Mouse (Mus musculus) CH12.LX (cell line): ENCODE data around the gene Fndc5. TPM values are rescaled to one million over a fixed set of nuclear protein-coding genes. Genes with fewer than 3 reads are reported as not detected.

Experiments used
- DNase-seq: peaks from one replicate; pipeline ENCODE4 v3.0.0-alpha.2; 2013; ENCODE audit errors: extremely low read depth
- H3K27ac ChIP-seq: 2 replicates; pipeline ENCODE4 v1.5.1; 2012; ENCODE audit warnings: low read depth, mild to moderate bottlenecking, control low read depth, moderate library complexity; ENCODE audit not compliant: insufficient read depth
- H3K27me3 ChIP-seq: replicated peaks from 2 replicates; pipeline ENCODE3; 2012; ENCODE audit warnings: inconsistent platforms
- H3K36me3 ChIP-seq, 2 experiments: replicated peaks in 1 of 2; 2 replicates each; pipeline versions ENCODE3 to v1.6.1; 2012; ENCODE audit warnings: inconsistent platforms in 1 of 2, low read length in 1 of 2, mild to moderate bottlenecking in 1 of 2, mixed read lengths in 1 of 2, moderate library complexity in 1 of 2; ENCODE audit not compliant: control insufficient read depth in 1 of 2, insufficient read depth in 1 of 2
- H3K4me1 ChIP-seq, 2 experiments: 2 replicates each; pipeline ENCODE4 v1.6.1; 2012; ENCODE audit warnings: inconsistent platforms in 1 of 2, moderate library complexity in 1 of 2; ENCODE audit not compliant: insufficient read depth in 2 of 2, control insufficient read depth in 1 of 2
- H3K4me2 ChIP-seq: 2 replicates; pipeline ENCODE4 v1.6.1; 2012; ENCODE audit warnings: low read depth, mild to moderate bottlenecking, control low read depth; ENCODE audit not compliant: poor library complexity, insufficient read depth, severe bottlenecking
- H3K4me3 ChIP-seq, 3 experiments: fragments of 150-350 bp in 1 of 3; sonication (generic) in 1 of 3; replicated peaks in 1 of 3; 2 replicates each; pipeline versions ENCODE3 to v1.5.1; 2011 to 2012; ENCODE audit warnings: low read depth in 2 of 3, low read length in 2 of 3, mild to moderate bottlenecking in 2 of 3, moderate library complexity in 2 of 3, control low read depth in 1 of 3, improper control_type of control experiment in 1 of 3, inconsistent platforms in 1 of 3, mixed read lengths in 1 of 3; ENCODE audit not compliant: poor library complexity in 1 of 3
- H3K79me2 ChIP-seq: replicated peaks from 2 replicates; pipeline ENCODE4 v1.6.1; 2012; ENCODE audit warnings: mild to moderate bottlenecking, moderate library complexity; ENCODE audit not compliant: control insufficient read depth, poor library complexity, insufficient read depth, severe bottlenecking; ENCODE audit errors: extremely low read depth
- H3K9ac ChIP-seq: 2 replicates; pipeline ENCODE4 v1.6.1; 2012; ENCODE audit warnings: low read depth, mild to moderate bottlenecking, control low read depth, moderate library complexity; ENCODE audit not compliant: insufficient read depth
- H3K9me3 ChIP-seq: replicated peaks from 2 replicates; pipeline ENCODE3; 2012; ENCODE audit warnings: low read length, inconsistent platforms, mixed read lengths
- BHLHE40 ChIP-seq: IDR thresholded peaks from 2 replicates; pipeline ENCODE4 v1.6.1; 2011; ENCODE audit warnings: mild to moderate bottlenecking, low read depth, low read length, improper control_type of control experiment
- CHD2 ChIP-seq: IDR thresholded peaks from 2 replicates; pipeline ENCODE4 v1.6.1; 2011; ENCODE audit warnings: low read length, improper control_type of control experiment
- CTCF ChIP-seq, 2 experiments: IDR thresholded peaks in 1 of 2; conservative IDR thresholded peaks in 1 of 2; 2 replicates each; pipeline ENCODE4 v1.5.1; 2011 to 2012; ENCODE audit warnings: low read depth in 2 of 2, low read length in 2 of 2, improper control_type of control experiment in 1 of 2, inconsistent platforms in 1 of 2, mild to moderate bottlenecking in 1 of 2, moderate library complexity in 1 of 2
- ELF1 ChIP-seq: IDR thresholded peaks from 2 replicates; pipeline ENCODE4 v1.6.1; 2014; ENCODE audit warnings: low read depth, mild to moderate bottlenecking, inconsistent platforms, low read length, improper control_type of control experiment
- JUND ChIP-seq: conservative IDR thresholded peaks from 2 replicates; pipeline ENCODE4 v1.6.1; 2011; ENCODE audit warnings: low read depth, low read length, improper control_type of control experiment
- MAFK ChIP-seq: IDR thresholded peaks from 2 replicates; pipeline ENCODE4 v1.6.1; 2011; ENCODE audit warnings: low read length, improper control_type of control experiment; ENCODE audit not compliant: insufficient replicate concordance
- MAZ ChIP-seq: IDR thresholded peaks from 2 replicates; pipeline ENCODE4 v1.6.1; 2012; ENCODE audit warnings: low read depth, mild to moderate bottlenecking, inconsistent platforms, low read length, improper control_type of control experiment, moderate library complexity
- MEF2A ChIP-seq: IDR thresholded peaks from 2 replicates; pipeline ENCODE4 v1.6.1; 2014; ENCODE audit warnings: low read depth, mild to moderate bottlenecking, inconsistent platforms, low read length, improper control_type of control experiment, borderline replicate concordance
- MYC ChIP-seq: IDR thresholded peaks from 2 replicates; pipeline ENCODE4 v1.6.1; 2011; ENCODE audit warnings: low read depth, mild to moderate bottlenecking, improper control_type of control experiment, low read length
- PAX5 ChIP-seq: IDR thresholded peaks from 2 replicates; pipeline ENCODE4 v1.6.1; 2012; ENCODE audit warnings: low read length, inconsistent platforms, mixed read lengths
- RAD21 ChIP-seq: IDR thresholded peaks from 2 replicates; pipeline ENCODE4 v1.6.1; 2011; ENCODE audit warnings: low read depth, mild to moderate bottlenecking, low read length, improper control_type of control experiment, moderate library complexity
- SMC3 ChIP-seq: IDR thresholded peaks from 2 replicates; pipeline ENCODE4 v1.6.1; 2011; ENCODE audit warnings: low read depth, low read length, improper control_type of control experiment
- TCF12 ChIP-seq: IDR thresholded peaks from 2 replicates; pipeline ENCODE4 v1.6.1; 2014; ENCODE audit warnings: low read depth, mild to moderate bottlenecking, inconsistent platforms, low read length, improper control_type of control experiment
- USF1 ChIP-seq: IDR thresholded peaks from 2 replicates; pipeline ENCODE4 v1.6.1; 2014; ENCODE audit warnings: low read depth, mild to moderate bottlenecking, inconsistent platforms, low read length, improper control_type of control experiment
- USF2 ChIP-seq: conservative IDR thresholded peaks from 2 replicates; pipeline ENCODE4 v1.6.1; 2011; ENCODE audit warnings: low read depth, low read length, improper control_type of control experiment
- ZKSCAN1 ChIP-seq: IDR thresholded peaks from 2 replicates; pipeline ENCODE4 v1.6.1; 2012; ENCODE audit warnings: low read depth, inconsistent platforms, low read length, improper control_type of control experiment, borderline replicate concordance
- ZNF384 ChIP-seq: IDR thresholded peaks from 2 replicates; pipeline ENCODE4 v1.6.1; 2012; ENCODE audit warnings: low read depth, low read length, improper control_type of control experiment, inconsistent platforms
- dilution Hi-C: fragments of 300-500 bp; cut with MboI; formaldehyde crosslinking; loops from 2 replicates; pipeline ENCODE4 v1.14.3; 2020; ENCODE audit warnings: low sequenced_read_pairs; ENCODE audit not compliant: extremely low pct_unique_long_range_greater_than_20kb, extremely low pct_ligation_motif_present
- in situ Hi-C: fragments of 300-500 bp; cut with MboI; formaldehyde crosslinking; loops from 3 replicates; pipeline ENCODE4 v1.14.3; 2019; ENCODE audit warnings: low sequenced_read_pairs, low pct_ligation_motif_present, low pct_unique_long_range_greater_than_20kb, mixed read lengths
- polyA plus RNA-seq: library from polyadenylated mRNA; unstranded; fragments of >175 nt; gene quantifications from 2 replicates; pipeline ENCODE4 v1.2.1, GENCODE M21; 2012; ENCODE audit warnings: low read depth; ENCODE audit not compliant: insufficient read length
- total RNA-seq, 2 experiments: library from RNA; depleted of rRNA; stranded (reverse); fragments of 300-350 nt in 1 of 2; fragments of >200 nt in 1 of 2; gene quantifications; 2 replicates each; pipeline ENCODE4 v1.2.3; 2012 to 2014

Gene Fndc5
- total and polyA plus RNA-seq, 3 experiments: 0.17 to 0.33 TPM; not detected in 1

- dilution Hi-C loops: no loop called here
- H3K27ac ChIP-seq: no peak overlapping the region
- H3K9me3 ChIP-seq: no peaks in the 10 kb centered on the region
- no peak overlapping the region for H3K4me3 ChIP-seq
- in situ Hi-C loops: no loop called here
- H3K9ac ChIP-seq: 0 out of 2 replicates have a peak overlapping the region, but pooled peaks have one; percentile 5
- H3K4me2 ChIP-seq: peak overlapping the region; percentile 55
- DNase-seq: no peak
- H3K4me1 ChIP-seq: peaks cover 12 to 19% of the 10 kb centered on the region in 2 experiments
- H3K36me3 ChIP-seq: no peaks in the 10 kb centered on the region
- peaks cover 58% of the 10 kb centered on the region for H3K27me3 ChIP-seq
- no peak for TF ChIP-seq MEF2A
- TF ChIP-seq MAFK: 0 out of 2 replicates have a peak, but pooled peaks have one; percentile 56
- TF ChIP-seq ZNF384: no peak
- TF ChIP-seq ZKSCAN1: no peak
- TF ChIP-seq USF1: no peak
- TF ChIP-seq, all 38 proteins: peak for 1
- no peaks in the 10 kb centered on the region for H3K79me2 ChIP-seq
Measured at GRCm38 (mm10) chr4:129129387-129129786, 7.4 kb upstream of the Fndc5 start.

DNA sequence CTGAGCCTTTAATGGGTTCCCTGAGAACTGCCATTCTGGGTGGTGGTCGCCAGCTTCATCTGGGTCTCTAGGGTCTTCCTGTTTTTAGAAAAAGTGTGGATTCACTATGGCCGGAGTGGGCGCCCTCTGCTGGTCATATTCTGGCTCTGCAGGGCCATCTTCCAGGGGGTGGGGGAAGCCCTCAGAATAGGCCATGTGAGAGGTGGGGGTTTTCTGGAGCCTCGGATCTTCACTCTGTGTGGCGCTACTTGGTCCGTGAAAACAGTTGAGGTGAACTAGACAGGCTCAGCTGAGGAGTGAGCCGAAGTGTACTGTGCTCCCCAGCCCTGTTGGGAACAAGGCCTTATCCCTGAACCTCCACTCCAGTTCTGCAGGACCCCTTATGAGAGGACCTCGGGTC, 6.7 kb upstream of the Fndc5 start:
- Histone ChIP-seq H3K79me2 (no peaks in the 10 kb centered on the region), H3K9me3 (no peaks in the 10 kb centered on the region), H3K9ac (peak overlapping the region; percentile 47), H3K4me1 (peaks cover 12 to 25% of the 10 kb centered on the region in 2 experiments), H3K4me2 (peak overlapping the region; percentile 55), H3K27ac (peak overlapping the region; percentile 29), H3K36me3 (no peaks in the 10 kb centered on the region), H3K4me3 (peak overlapping the region; percentile 22 to 52 (median 47)), H3K27me3 (peaks cover 50% of the 10 kb centered on the region)
- DNase-seq: peak; percentile 56
- dilution Hi-C loops (no loop called here), in situ Hi-C loops (loop anchor here (10.0 kb wide), 2 partner anchors 55 to 325 kb away; partner anchors contain the start of genes S100pbp and Yars)
- TF ChIP-seq MYC (no peak), PAX5 (no peak), JUND (no peak), SMC3 (peak; percentile 37; the same call in 1 of the 2 replicates), TCF12 (no peak), RAD21 (peak; percentile 7), CTCF (conservative IDR thresholded peaks at IDR 0.05 in 1 of 2, IDR thresholded peaks at IDR 0.05 in 1 of 2; ENCODE audit: low read depth in 2 of 2, low read length in 2 of 2) (peak; percentile 34 to 69), USF2 (no peak), BHLHE40 (no peak), MAZ (peak; percentile 49; the same call in 1 of the 2 replicates), CHD2 (no peak), ELF1 (peak; percentile 56), ZNF384 (0 out of 2 replicates have a peak, but pooled peaks have one; percentile 32)
